Mouse (Mus musculus) gastrocnemius, postnatal 4 days (tissue): ENCODE data around the gene Ssr3. TPM values are rescaled to one million over a fixed set of nuclear protein-coding genes. Genes with fewer than 3 reads are reported as not detected.

Source experiments
- DNase-seq, 2 experiments: peaks; one replicate each; pipeline ENCODE4 v3.0.0; 2021 to 2022; ENCODE audit warnings: low spot score in 2 of 2, mixed read lengths in 2 of 2
- total RNA-seq, 2 experiments: library from RNA; stranded (reverse); gene quantifications; 2 replicates each; pipeline ENCODE4 v1.2.3; 2021

The Ssr3 gene
- total RNA-seq, 2 experiments from 2014 or later, result 183 to 192 TPM

- DNase-seq, result no peak
Observed at GRCm38 (mm10) chr3:65378724-65379123, 13.7 kb downstream of the Ssr3 start.

- no peak for DNase-seq
Observed at GRCm38 (mm10) chr3:65374729-65375128, 17.7 kb downstream of the Ssr3 start.

DNA sequence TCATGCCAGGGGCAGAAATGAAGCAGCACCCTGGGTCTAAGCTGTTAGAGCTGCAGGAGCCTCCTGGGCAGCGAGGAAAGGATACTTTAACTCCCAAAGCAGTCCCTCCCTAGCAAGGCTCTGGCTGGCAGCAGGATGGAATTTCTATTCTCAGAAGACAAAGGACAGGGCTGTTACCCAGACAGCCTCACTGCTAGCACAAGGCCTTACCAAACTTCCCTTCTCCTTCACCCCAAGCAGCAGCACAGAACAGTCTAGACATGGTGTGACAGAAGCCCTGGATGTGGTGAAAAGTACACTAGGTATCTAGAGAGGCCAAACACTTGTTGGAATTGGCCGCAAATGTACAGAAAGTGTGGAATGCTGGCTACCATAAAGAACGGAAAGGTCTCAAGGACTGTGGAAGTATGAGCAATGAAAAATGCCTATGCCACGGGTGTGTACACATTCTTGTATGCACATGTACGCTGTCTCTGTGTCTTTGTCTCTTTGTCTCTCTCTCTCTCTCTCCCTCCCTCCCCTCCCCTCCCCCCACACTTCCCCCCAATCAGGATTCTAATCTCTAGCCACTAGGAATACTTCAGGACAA is 18.7 kb downstream of the Ssr3 start:
- no peak for DNase-seq

GRCm38 (mm10) chr3:65372552-65372951 is 19.9 kb downstream of the Ssr3 start:
- DNase-seq, result no peak

DNA sequence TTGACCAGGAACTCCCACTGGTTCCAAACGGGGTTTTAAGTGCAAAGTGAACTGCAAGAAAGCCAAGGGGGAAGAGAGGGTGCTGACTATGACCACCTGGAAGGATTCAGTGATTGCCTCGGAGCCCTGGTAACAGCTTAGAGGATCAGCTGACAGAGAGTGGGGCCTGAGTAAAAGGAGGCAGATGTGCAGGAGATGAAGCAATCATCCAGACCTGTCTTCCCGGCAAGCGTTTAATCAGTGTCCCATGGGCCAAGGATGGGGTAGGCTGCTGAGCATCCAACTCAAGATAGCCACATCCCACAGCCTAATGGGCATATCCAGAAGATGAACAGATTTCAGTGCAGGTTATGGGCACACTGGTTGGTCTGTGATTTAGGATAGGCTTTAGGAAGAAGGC is 24.5 kb downstream of the Ssr3 start:
- DNase-seq, result no peak

DNA sequence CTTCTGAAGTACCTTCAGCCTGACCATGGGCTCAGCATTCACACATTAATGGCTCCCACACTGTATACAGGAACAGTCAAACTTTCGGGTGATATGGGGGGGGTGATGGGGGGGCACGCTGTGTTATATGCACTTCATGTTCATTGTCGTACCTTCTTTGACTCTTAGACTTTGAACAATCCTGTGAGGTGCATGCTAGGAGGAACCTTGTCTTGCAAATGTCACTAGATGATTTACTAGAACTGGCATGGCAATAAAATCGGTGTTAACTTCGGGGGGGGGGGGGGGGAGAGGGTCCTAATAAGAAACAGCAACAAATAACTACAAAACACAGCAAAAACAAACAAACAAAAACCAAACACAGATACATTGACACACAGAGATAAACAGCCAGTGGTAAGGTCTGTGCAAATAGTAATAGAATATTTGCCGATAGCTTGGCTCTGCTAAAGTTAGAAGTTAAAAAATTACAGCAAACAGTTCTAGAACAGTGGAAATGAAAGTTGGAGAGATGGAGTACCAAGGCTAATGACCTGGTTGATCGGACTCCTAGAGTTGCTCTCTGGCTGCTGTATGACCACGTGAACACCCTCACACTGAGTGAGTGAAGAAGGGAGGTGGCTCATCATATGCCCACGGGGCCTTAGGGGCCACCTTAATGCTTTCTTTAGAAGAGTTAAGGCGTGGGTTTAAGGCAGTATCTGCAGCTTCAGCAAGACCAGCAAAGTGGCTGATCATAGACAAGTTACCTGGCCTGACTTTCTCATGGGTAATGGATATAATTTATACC is 26.3 kb downstream of the Ssr3 start:
- no peak for DNase-seq

DNA sequence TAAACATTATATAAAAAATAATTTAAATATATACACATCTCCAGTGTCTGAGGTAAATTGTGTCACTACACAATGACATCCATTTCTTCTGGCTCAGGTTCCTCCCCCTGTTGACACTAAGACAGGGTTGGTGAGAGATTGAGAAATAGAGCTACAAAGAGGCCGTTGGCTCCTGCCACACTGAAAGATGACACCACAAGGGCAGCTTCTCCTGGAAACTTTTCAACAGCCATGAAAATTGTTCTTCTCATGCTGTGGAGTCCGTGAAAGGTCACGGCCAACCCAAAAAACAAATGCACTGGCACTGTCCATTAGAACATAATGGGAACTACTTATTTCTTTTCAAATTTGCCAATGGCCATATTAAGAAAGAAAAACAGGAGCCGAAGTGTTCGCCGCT is 27.2 kb downstream of the Ssr3 start:
- DNase-seq, result no peak

- DNase-seq, result peak; percentile 38 to 59
Observed at GRCm38 (mm10) chr3:65363438-65363837, 29.0 kb downstream of the Ssr3 start.

GRCm38 (mm10) chr3:65360163-65360969 is 32.1 kb downstream of the Ssr3 start:
- DNase-seq, result no peak

DNA sequence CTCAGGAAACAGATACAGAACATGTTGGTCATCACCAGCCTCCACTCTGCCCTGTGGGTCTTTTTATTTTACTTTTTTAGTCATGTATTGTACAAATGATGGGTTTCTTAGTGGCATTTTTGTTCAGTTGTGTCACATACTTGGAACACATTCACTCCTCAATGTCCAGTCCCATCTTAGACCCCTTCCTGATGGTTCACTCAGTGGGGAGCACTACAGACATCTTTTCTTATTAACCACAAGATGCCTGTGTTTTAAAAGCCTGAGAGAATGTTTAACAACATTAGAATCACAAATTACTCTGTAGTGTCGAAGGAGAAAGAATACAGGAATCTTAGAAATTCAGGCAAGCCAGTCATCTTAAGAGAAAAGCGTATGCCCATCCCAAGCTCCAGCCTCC is 33.6 kb downstream of the Ssr3 start:
- no peak for DNase-seq

- no peak for DNase-seq
Observed at GRCm38 (mm10) chr3:65358275-65358674, 34.1 kb downstream of the Ssr3 start.

GRCm38 (mm10) chr3:65355479-65355878 is 36.9 kb downstream of the Ssr3 start:
- no peak for DNase-seq

GRCm38 (mm10) chr3:65353263-65354037 is 39.0 kb downstream of the Ssr3 start:
- DNase-seq, result no peak

DNA sequence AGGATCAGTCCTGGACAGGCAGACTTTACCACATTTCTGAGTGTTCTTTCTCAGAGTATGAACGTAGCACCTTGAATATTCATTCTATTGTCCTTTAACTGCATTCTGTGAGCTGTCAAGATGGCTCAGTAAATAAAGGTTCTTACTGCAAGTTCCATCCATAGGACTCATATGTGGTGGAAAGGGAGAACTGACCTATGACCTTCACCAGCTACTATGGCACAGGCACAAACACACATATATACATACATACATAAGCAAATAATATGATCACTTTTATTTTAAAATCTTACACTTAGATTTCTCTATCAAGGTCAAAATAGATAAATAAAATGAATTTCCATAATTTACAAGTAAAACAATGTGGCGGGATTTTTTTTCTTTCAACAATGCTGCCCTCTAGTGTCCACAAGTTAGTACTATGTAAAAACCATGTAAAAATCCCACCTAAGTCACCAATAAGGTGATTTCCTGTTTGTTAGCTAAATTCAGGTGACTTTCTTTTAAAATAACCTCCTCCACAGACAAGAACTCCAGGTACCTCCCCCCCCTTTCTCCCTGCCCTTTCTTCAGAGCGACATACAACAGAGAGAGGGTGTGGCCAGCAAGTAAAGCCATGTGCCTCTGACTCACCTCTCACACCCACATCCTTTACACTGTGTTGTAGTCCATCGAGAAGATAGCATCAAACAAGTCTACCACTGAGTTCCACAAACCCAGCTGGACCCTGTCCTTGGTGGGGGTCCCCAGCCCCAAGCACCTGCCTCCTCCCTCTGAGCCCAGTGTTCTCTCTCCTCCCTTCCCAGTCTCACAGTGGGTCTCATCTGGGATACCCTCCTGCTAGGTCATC is 39.9 kb downstream of the Ssr3 start:
- DNase-seq, result no peak

DNA sequence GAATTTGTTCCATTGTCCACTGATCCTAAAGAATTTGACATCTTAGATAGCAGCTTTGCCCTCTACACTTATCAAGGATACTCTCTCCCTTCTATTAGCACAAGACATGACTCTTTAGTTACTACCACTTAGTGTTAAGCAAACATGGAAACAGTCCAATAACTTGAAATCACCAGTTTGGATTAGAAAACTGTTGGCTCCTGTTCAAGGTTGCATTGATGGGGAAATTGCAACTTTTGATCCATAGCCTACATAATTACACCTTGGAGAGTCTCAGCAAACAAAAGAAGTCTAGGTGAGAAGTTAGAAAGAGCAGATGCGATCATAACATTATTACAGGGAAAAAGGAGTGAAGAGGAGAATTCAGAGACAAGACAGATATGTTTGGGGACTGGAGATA is 46.2 kb downstream of the Ssr3 start:
- DNase-seq, result no peak

GRCm38 (mm10) chr3:65340173-65340951 is 52.1 kb downstream of the Ssr3 start:
- DNase-seq, result no peak

DNA sequence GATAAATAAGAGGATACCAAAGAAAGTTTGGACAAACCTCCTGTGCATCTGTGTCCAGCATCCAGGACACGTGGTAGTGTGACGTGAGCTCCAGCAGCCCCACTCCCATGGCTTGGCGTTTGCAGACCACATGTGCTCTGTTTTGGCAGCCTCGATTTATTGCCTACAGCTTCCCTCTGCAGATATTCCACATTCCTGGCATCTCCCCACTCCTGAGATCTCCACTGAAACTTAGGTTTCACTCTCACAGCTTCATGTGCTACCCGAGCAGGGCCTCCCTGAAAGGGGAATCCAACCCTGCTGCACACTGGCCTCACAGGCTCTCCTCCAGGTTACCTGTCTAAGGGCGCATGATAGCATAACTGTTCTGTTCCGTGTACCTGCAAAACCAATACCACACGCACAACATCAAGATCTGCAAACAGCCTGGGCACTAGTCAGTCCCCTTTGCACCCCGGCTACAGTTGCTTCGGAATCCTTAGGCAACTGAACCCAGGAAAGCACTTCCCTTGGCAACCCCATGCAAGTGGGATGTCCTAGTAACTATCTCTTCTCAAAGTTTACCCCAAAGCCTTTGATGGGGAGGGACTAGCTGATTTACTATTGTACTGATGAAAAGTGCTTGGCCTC is 54.5 kb downstream of the Ssr3 start:
- peak in 1 of 2 experiments; percentile 36 for DNase-seq
